Mouse (Mus musculus) cerebellum, adult (tissue): ENCODE measurements around the gene Grap.
A peak's percentile ranks its signal among the peaks of the same experiment; 100 is the strongest.
"Not testable (repeated sequence)": the region's sequence is repeated elsewhere in the genome, so short reads cannot be mapped to it uniquely, and the experiment has no call there.

ENCODE experiments used
- ATAC-seq: cut with Nextera tagmentation; 2 replicates; pipeline ENCODE4 v1.9.2; 2017; ENCODE audit warnings: mild to moderate bottlenecking, moderate library complexity, mixed read lengths; ENCODE audit not compliant: insufficient number of reproducible peaks, low FRiP score, low TSS enrichment

The Grap gene

GRCm38 (mm10) chr11:61652686-61653447, at the start of gene Grap:
Grap (plus strand) TSS chr11:61653265.
- ATAC-seq, result no peak

GRCm38 (mm10) chr11:61608072-61608471, 45.0 kb upstream of the Grap start:
- ATAC-seq, result no peak

GRCm38 (mm10) chr11:61611197-61611596, 41.9 kb upstream of the Grap start:
- ATAC-seq, result no peak

- ATAC-seq, result no peak
Measured at GRCm38 (mm10) chr11:61612116-61612635, 40.9 kb upstream of the Grap start.

GRCm38 (mm10) chr11:61614401-61614800, 38.7 kb upstream of the Grap start:
- no peak for ATAC-seq

GRCm38 (mm10) chr11:61615686-61616522, 37.2 kb upstream of the Grap start:
- ATAC-seq, result no peak

- ATAC-seq, result no peak
Measured at GRCm38 (mm10) chr11:61616523-61617292, 36.4 kb upstream of the Grap start.

GRCm38 (mm10) chr11:61617293-61617975, 35.6 kb upstream of the Grap start:
- ATAC-seq, result no peak

GRCm38 (mm10) chr11:61618131-61618530, 34.9 kb upstream of the Grap start:
- no peak for ATAC-seq

GRCm38 (mm10) chr11:61618571-61618970, 34.5 kb upstream of the Grap start:
- ATAC-seq, result no peak

- ATAC-seq, result no peak
Measured at GRCm38 (mm10) chr11:61619356-61619755, 33.7 kb upstream of the Grap start.

GRCm38 (mm10) chr11:61619791-61620241, 33.2 kb upstream of the Grap start:
- 0 out of 2 replicates have a peak, but pooled peaks have one; percentile 31 for ATAC-seq

GRCm38 (mm10) chr11:61620254-61620670, 32.8 kb upstream of the Grap start:
- peak; percentile 75; the same call in 1 of the 2 replicates for ATAC-seq

- no peak for ATAC-seq
Measured at GRCm38 (mm10) chr11:61620762-61621161, 32.3 kb upstream of the Grap start.

GRCm38 (mm10) chr11:61625136-61625535, 27.9 kb upstream of the Grap start:
- no peak for ATAC-seq

GRCm38 (mm10) chr11:61626509-61626908, 26.6 kb upstream of the Grap start:
- no peak for ATAC-seq

- ATAC-seq, result no peak
Measured at GRCm38 (mm10) chr11:61629621-61630020, 23.4 kb upstream of the Grap start.

- not testable (repeated sequence) for ATAC-seq
Measured at GRCm38 (mm10) chr11:61636309-61636708, 16.8 kb upstream of the Grap start.

GRCm38 (mm10) chr11:61637413-61637812, 15.7 kb upstream of the Grap start:
- no peak for ATAC-seq

GRCm38 (mm10) chr11:61637856-61638255, 15.2 kb upstream of the Grap start:
- no peak for ATAC-seq
